Mouse (Mus musculus) testis, adult 2 months (tissue): Measurements from ENCODE around the gene Sord.

Source experiments
- CTCF ChIP-seq: fragments of 200-500 bp; IDR thresholded peaks from 2 replicates; pipeline ENCODE4 v1.5.1; 2012; ENCODE audit warnings: low read depth, mild to moderate bottlenecking, inconsistent platforms, low read length, moderate library complexity; ENCODE audit not compliant: control insufficient read depth, insufficient read depth, insufficient replicate concordance
- POLR2A ChIP-seq: fragments of 200-500 bp; IDR thresholded peaks from 2 replicates; pipeline ENCODE4 v1.6.1; 2012; ENCODE audit warnings: low read depth, mild to moderate bottlenecking, inconsistent platforms, low read length, moderate library complexity; ENCODE audit not compliant: control insufficient read depth

DNA sequence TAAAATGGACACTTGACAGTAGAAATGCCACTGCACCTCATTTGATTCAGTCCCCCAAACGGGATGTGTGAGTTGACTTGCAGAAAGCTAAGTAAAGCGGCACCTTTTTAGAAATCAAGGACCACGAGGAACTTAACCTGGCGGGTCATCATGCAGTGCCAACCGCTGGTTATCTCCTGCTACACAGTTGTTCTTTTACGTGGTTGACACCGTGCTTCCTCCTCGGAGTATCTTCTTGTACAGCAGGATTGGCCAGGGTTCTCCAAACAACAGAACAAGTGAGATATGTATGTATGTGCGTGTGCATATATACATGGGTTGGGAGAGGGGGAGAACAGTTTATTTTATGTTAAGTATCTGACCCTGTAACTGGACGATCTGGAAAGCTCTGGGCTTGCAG lies 13.2 kb downstream of the Sord start:
- TF ChIP-seq CTCF (no peak), POLR2A (no peak)
